Mouse (Mus musculus) ES-E14 (cell line): Measurements from ENCODE around the gene Catsperg1. TPM values are rescaled to one million over a fixed set of nuclear protein-coding genes. Genes with fewer than 3 reads are reported as not detected.

Experiments used
- DNase-seq: peaks from one replicate; pipeline ENCODE4 v3.0.0-alpha.2; 2013; ENCODE audit warnings: low read depth, low spot score
- H3K27ac ChIP-seq: 2 replicates; pipeline ENCODE4 v1.5.1; 2012; ENCODE audit warnings: low read depth, mild to moderate bottlenecking, low read length, moderate library complexity, mixed read lengths; ENCODE audit not compliant: poor library complexity, insufficient read depth, severe bottlenecking
- H3K36me3 ChIP-seq: 2 replicates; pipeline ENCODE4 v1.6.1; 2012; ENCODE audit warnings: mild to moderate bottlenecking, low read length, moderate library complexity, mixed read lengths; ENCODE audit not compliant: control insufficient read depth, poor library complexity, insufficient read depth, severe bottlenecking
- H3K4me1 ChIP-seq, 2 experiments: fragments of 150-350 bp in 1 of 2; sonication (generic) in 1 of 2; 2 replicates each; pipeline ENCODE4 v1.6.1; 2012; ENCODE audit warnings: low read length in 2 of 2, mild to moderate bottlenecking in 1 of 2, mixed read lengths in 1 of 2; ENCODE audit not compliant: control insufficient read depth in 2 of 2, insufficient read depth in 2 of 2, poor library complexity in 1 of 2
- H3K4me3 ChIP-seq, 2 experiments: fragments of 150-350 bp in 1 of 2; sonication (generic) in 1 of 2; 2 replicates each; pipeline ENCODE4 v1.5.1; 2012; ENCODE audit warnings: low read length in 2 of 2, low read depth in 1 of 2, mild to moderate bottlenecking in 1 of 2, mixed read lengths in 1 of 2; ENCODE audit not compliant: insufficient read depth in 1 of 2, poor library complexity in 1 of 2, severe bottlenecking in 1 of 2
- H3K9ac ChIP-seq: 2 replicates; pipeline ENCODE4 v1.6.1; 2012; ENCODE audit warnings: low read depth, mild to moderate bottlenecking, low read length, mixed read lengths; ENCODE audit not compliant: poor library complexity, insufficient read depth, severe bottlenecking
- H3K9me3 ChIP-seq: fragments of 150-350 bp; sonication (generic); 2 replicates; pipeline ENCODE4 v1.6.1; 2012; ENCODE audit warnings: low read depth, mild to moderate bottlenecking, low read length; ENCODE audit not compliant: control insufficient read depth, insufficient read depth
- CHD2 ChIP-seq: IDR thresholded peaks from 2 replicates; pipeline ENCODE4 v1.6.1; 2014; ENCODE audit warnings: mild to moderate bottlenecking, low read depth, low read length, inconsistent platforms
- HCFC1 ChIP-seq: IDR thresholded peaks from 2 replicates; pipeline ENCODE4 v1.6.1; 2012; ENCODE audit warnings: low read length, inconsistent platforms, borderline replicate concordance; ENCODE audit not compliant: insufficient read depth
- MAFK ChIP-seq: IDR thresholded peaks from 2 replicates; pipeline ENCODE4 v1.6.1; 2014; ENCODE audit warnings: mild to moderate bottlenecking, low read depth, low read length, inconsistent platforms; ENCODE audit not compliant: insufficient read depth
- ZC3H11A ChIP-seq: IDR thresholded peaks from 2 replicates; pipeline ENCODE4 v1.6.1; 2012; ENCODE audit warnings: low read depth, mild to moderate bottlenecking, inconsistent platforms, low read length, borderline replicate concordance
- ZNF384 ChIP-seq: IDR thresholded peaks from 2 replicates; pipeline ENCODE4 v1.6.1; 2012; ENCODE audit warnings: low read depth, low read length, inconsistent platforms
- in situ Hi-C, 2 experiments: fragments of 600-800 bp; cut with MboI; formaldehyde crosslinking; loops; one replicate each; pipeline ENCODE4 v1.15.1; 2025; ENCODE audit warnings: low sequenced_read_pairs in 2 of 2, inconsistent platforms in 1 of 2; ENCODE audit not compliant: unreplicated experiment in 2 of 2
- total RNA-seq: library from RNA; depleted of rRNA; stranded (reverse); fragments of 300-350 nt; gene quantifications from 2 replicates; pipeline ENCODE4 v1.2.3, GENCODE M21; 2012

The Catsperg1 gene
- total RNA-seq, 1 experiment, result 2.9 TPM

- in situ Hi-C loops, result no loop called here
- Histone ChIP-seq H3K4me3 (peak overlapping the region; percentile 83 to 89), H3K27ac (peak overlapping the region; percentile 15; the same call in 1 of the 2 replicates), H3K36me3 (no peaks in the 10 kb centered on the region), H3K4me1 (peaks cover 3 to 12% of the 10 kb centered on the region in 2 experiments; a peak in 2 of 4 replicates), H3K9me3 (no peaks in the 10 kb centered on the region), H3K9ac (peak overlapping the region; percentile 79)
- TF ChIP-seq ZNF384, result no peak
- DNase-seq, result no peak
Measured at GRCm38 (mm10) chr7:29155196-29155837, 58.5 kb downstream of the Catsperg1 start.

GRCm38 (mm10) chr7:29154018-29154720 is 59.7 kb downstream of the Catsperg1 start:
- TF ChIP-seq CHD2, result no peak
- TF ChIP-seq ZNF384, result no peak
- TF ChIP-seq MAFK, result no peak
- TF ChIP-seq ZC3H11A, result 0 out of 2 replicates have a peak, but pooled peaks have one; percentile 2
- in situ Hi-C loops, result no loop called here
- no peak overlapping the region for H3K4me3 ChIP-seq
- no peaks in the 10 kb centered on the region for H3K9me3 ChIP-seq
- H3K4me1 ChIP-seq, result peaks cover 3 to 11% of the 10 kb centered on the region in 2 experiments; a peak in 2 of 4 replicates
- DNase-seq, result no peak
- H3K36me3 ChIP-seq, result no peaks in the 10 kb centered on the region
- H3K9ac ChIP-seq, result no peak overlapping the region
- no peak overlapping the region for H3K27ac ChIP-seq

- in situ Hi-C loops, result no loop called here
Measured at GRCm38 (mm10) chr7:29151486-29151885, 62.3 kb downstream of the Catsperg1 start.

GRCm38 (mm10) chr7:29148771-29149170 is 65.1 kb downstream of the Catsperg1 start:
- TF ChIP-seq HCFC1, result no peak
- TF ChIP-seq ZNF384, result no peak
- no peak for TF ChIP-seq MAFK
- no peak for TF ChIP-seq CHD2
- TF ChIP-seq ZC3H11A, result no peak
- no peak overlapping the region for H3K4me3 ChIP-seq
- H3K9me3 ChIP-seq, result no peaks in the 10 kb centered on the region
- DNase-seq, result no peak
- no peaks in the 10 kb centered on the region; a peak in 1 of 4 replicates for H3K4me1 ChIP-seq
- H3K27ac ChIP-seq, result no peak overlapping the region
- no peak overlapping the region for H3K9ac ChIP-seq
- H3K36me3 ChIP-seq, result no peaks in the 10 kb centered on the region; the same call in 1 of the 2 replicates
- in situ Hi-C loops, result no loop called here

More at GRCm38 (mm10) chr7:29151486-29151885, 62.3 kb downstream of the Catsperg1 start:
- Histone ChIP-seq H3K27ac (no peak overlapping the region), H3K4me3 (no peak overlapping the region), H3K4me1 (peaks cover 0 to 4% of the 10 kb centered on the region in 2 experiments; a peak in 1 of 4 replicates), H3K9me3 (no peaks in the 10 kb centered on the region), H3K9ac (no peak overlapping the region), H3K36me3 (no peaks in the 10 kb centered on the region; the same call in 1 of the 2 replicates)
- TF ChIP-seq ZC3H11A (no peak), ZNF384 (no peak), MAFK (no peak), CHD2 (no peak)
- no peak for DNase-seq
